Mouse (Mus musculus) urinary bladder, postnatal 0 days (tissue): ENCODE data around the gene Rbm15b. TPM values are rescaled to one million over a fixed set of nuclear protein-coding genes. Genes with fewer than 3 reads are reported as not detected.

Experiments used
- polyA plus RNA-seq: library from polyadenylated mRNA; unstranded; fragments of >200 nt; fragmentation: Nextera tagmentation; extraction: Ambion mirVana; gene quantifications from 2 replicates; pipeline ENCODE4 v1.2.1, GENCODE M21; 2015

Gene Rbm15b
- 3.2 and 4.3 TPM in 2 replicates for polyA plus RNA-seq

GRCm38 (mm10) chr9:106886828-106887702 is at the start of gene Rbm15b:
Gene Rbm15b, minus strand, starts transcription at chr9:106887428.

GRCm38 (mm10) chr9:106891829-106892551 is 4.8 kb upstream of the Rbm15b start, which contains the start of gene Manf:
Gene Manf, minus strand, starts transcription at chr9:106891979.

Other genes with a start within 250 kb of the Rbm15b start
- gene Grm2, start 231.3 kb downstream of the Rbm15b start, polyA plus RNA-seq, result not detected in 2 replicates
- gene Tex264, start 201.5 kb downstream of the Rbm15b start, polyA plus RNA-seq, result 65.0 and 76.5 TPM in 2 replicates
- gene Rad54l2, start 98.2 kb downstream of the Rbm15b start, polyA plus RNA-seq, result 2.5 TPM in 2 replicates
- gene Dcaf1, start 65.6 kb downstream of the Rbm15b start, polyA plus RNA-seq, result 5.7 and 7.8 TPM in 2 replicates
- 175 and 238 TPM in 2 replicates for gene Manf, start 4.6 kb upstream of the Rbm15b start, polyA plus RNA-seq